Mouse (Mus musculus) B cell, adult 62 days (primary cell): Measurements from ENCODE around the gene Olfr750. TPM values are rescaled to one million over a fixed set of nuclear protein-coding genes. Genes with fewer than 3 reads are reported as not detected.

Source experiments
- total RNA-seq: library from RNA; stranded (reverse); gene quantifications from 4 replicates; pipeline ENCODE4 v1.2.4, GENCODE M21; 2023

The Olfr750 gene
- not detected in 4 replicates for total RNA-seq

DNA sequence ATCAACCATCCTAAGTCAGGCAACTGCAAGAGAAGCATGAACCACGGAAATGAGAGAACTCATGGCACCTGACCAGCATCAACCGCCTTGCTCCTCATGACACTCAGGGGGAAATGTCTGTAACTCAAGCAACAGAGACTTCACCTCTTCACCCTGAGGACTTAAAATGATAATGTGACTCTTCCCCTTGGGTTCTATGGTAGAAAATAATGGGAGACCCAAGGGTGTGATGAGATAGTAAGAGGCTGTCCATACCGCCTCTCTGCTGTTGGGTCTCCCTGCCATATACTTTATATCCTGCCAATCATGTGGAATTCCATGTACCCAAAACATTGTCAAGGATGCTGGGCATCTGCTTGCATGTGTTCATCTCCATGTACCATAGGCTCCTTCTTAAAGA, at the start of gene Olfr750:
Olfr750 (minus strand) TSS at position 101 of the 400 bp plus-strand sequence.

DNA sequence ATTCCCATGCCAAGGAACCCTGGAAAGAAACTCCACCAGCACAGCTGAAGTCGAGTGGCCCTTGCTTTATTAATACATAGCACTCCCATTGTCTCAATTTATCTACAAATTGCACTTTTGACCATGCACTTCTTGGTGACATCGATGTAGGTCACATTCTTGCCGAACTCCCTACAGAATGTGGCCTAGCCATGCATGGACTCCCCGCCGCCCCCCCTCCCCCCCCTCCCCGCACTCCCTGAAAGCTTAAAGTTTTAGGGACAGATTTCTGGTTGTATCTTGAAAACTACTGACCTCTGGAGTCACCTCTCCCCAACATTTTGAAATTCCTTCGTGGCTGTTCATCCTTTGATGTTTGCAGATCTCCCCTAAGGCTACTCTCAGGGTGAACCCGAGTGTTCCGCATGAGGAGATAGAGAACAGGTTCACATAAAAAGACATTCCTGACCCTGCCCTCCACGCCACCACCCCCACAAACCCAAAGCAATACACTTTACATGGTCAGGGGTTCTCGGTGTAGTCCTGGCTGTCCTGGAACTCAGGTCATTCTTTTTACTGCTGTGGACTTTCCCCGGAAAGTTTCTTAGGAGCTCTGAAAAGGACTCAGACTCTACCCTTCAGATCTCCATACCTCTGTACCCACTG, 39.8 kb upstream of the Olfr750 start, which contains the start of gene Eddm3b:
Eddm3b (plus strand) TSS at position 511 of the 645 bp plus-strand sequence.

DNA sequence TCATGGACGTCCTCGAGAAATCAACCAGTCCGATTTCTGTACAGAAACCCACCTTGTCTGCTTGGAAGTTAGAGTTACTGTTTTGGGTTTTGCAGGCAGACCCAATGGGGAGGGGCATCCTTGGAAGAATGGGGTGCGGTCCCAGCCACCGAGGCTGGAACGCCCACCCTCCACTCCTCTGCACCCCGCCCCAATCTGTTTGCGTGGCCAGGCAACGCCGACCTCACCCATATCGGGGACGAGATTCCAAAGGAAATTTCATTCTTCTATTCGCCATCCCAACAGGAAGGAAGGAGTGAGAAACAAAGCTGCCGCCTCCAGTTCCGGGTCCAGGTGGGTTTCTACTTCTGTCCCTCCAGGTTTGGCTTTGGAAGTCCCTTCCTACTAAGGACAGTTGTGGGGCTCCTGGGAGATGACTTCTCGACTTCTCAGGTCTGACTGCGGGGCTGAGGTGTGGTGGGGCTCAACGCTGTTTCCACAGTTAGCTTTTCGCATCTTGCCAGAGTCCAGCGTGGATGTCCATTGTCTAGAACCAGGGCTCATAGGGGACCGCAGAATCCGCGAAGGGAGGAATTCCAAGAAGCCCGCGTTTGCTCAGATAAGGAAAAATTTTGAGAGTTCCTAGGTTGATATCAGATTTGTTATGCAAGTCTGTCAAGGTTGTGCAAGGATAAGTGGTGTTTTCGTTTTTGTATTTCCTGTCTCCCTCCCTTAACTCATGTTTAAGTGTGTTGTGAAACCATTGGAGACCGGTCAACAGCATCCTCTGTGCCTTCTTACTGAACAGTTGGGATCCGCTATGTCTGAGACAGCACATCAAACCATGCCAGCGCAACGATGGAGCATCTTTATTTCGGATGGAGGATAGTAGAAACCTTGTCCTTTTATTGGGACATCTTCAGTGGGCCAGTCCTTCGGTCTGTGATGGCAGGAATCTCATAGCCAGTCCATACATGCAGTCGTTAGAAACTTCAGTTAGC, 17.0 kb upstream of the Olfr750 start, which contains the start of the genes Rnase4 and Ang:
Rnase4 (plus strand) TSS at position 157 of the 980 bp plus-strand sequence.
Ang (plus strand) TSS at position 230 of the 980 bp plus-strand sequence.

DNA sequence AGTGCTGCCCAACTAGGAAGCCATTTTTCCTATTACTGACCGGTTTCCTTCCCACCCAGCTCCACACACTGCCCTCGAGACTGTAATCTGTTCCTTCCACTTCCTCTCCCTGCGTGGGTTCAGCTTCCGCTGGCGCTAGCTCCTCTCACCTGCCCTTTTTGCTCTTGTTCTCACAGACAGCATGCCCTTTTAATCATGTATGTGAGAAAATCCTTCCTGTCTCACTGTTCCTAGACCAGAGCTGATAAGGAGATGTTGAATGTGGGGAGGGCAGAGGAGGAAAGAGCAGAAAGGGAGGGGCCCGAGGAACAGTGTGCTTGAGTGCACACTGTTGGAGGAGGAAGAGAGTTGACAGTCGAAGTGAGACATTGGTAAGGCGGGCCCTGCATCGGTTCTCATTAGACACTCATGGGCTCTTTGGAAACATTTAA, 16.8 kb downstream of the Olfr750 start, which contains the start of gene Rnase12:
Rnase12 (minus strand) TSS at position 261 of the 431 bp plus-strand sequence.

DNA sequence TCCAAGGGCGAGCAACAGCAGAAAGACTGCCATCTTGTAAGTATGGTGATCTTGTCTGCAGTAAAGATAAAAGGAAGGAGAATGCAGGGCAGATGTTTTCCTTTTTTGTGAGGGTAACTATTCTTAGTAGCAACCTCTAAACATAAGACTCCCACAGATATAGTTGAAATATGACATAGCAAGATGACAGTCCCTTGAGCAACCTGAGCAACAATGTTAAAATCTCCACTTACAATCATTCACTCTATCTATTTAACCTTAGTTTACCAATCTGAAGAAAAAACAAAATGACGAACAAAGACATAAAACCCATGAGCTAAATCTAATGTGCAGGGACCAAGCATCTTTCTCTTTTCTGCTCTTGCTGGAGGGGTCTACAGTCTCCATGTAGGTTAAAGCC, 24.2 kb downstream of the Olfr750 start, which contains the start of gene Rnase11:
Rnase11 (minus strand) TSS at position 101 of the 400 bp plus-strand sequence.

DNA sequence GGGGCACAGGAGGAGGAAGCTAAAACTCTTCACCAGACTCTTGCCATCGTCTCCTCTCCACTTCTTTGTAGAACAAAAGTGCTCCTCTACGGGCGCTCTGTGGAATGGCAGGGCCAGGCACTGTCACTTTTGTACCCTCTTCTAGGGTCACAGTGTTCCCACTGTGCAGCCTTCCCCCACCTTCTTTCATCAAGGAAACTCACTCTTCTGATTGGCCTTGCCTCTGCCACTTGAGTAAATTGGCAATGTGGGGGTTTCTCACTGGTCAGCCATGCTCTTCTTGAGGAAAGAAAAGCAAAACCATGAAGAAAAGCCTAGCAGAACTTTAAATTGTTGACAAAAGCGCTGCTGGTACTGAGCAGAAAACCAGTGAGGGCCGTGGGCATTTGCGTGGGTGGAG, 32.5 kb downstream of the Olfr750 start, which contains the start of gene Rnase9:
Rnase9 (minus strand) TSS at position 101 of the 400 bp plus-strand sequence.

Other genes starting within 250 kb of the Olfr750 start
- gene Tep1, start 203.9 kb downstream of the Olfr750 start, total RNA-seq, result 42.8 to 52.8 TPM (median 52.1 TPM) in 4 replicates
- gene Klhl33, start 176.9 kb downstream of the Olfr750 start, total RNA-seq, result not detected in 4 replicates
- 53.0 to 57.1 TPM (median 55.7 TPM) in 4 replicates for gene Osgep, start 149.5 kb downstream of the Olfr750 start, total RNA-seq
- gene Apex1, start 149.5 kb downstream of the Olfr750 start, total RNA-seq, result 45.0 to 50.7 TPM (median 48.6 TPM) in 4 replicates
- 218 to 233 TPM (median 228 TPM) in 4 replicates for gene Pip4p1, start 143.6 kb downstream of the Olfr750 start, total RNA-seq
- gene Pnp, start 143.4 kb downstream of the Olfr750 start, total RNA-seq, result 35.7 to 39.8 TPM (median 38.4 TPM) in 4 replicates
- gene Gm49342, start 129.9 kb downstream of the Olfr750 start, total RNA-seq, result 15.8 to 34.1 TPM (median 21.0 TPM) in 4 replicates
- gene Pnp2, start 118.4 kb downstream of the Olfr750 start, total RNA-seq, result 1.6 to 3.2 TPM (median 1.8 TPM) in 3 of 4 replicates, not detected in the other
- not detected in 4 replicates for gene Rnase10, start 66.7 kb downstream of the Olfr750 start, total RNA-seq
- gene Rnase9, start 32.6 kb downstream of the Olfr750 start, total RNA-seq, result not detected in 4 replicates
- gene Rnase11, start 24.3 kb downstream of the Olfr750 start, total RNA-seq, result not detected in 4 replicates
- gene Rnase12, start 16.8 kb downstream of the Olfr750 start, total RNA-seq, result 1.2 to 1.6 TPM (median 1.6 TPM) in 3 of 4 replicates, not detected in the other
- 0.38 to 0.75 TPM (median 0.55 TPM) in 3 of 4 replicates, not detected in the other for gene Rnase4, start 16.6 kb upstream of the Olfr750 start, total RNA-seq
- gene Ang, start 16.7 kb upstream of the Olfr750 start, total RNA-seq, result not detected in 4 replicates
- not detected in 4 replicates for gene Eddm3b, start 40.0 kb upstream of the Olfr750 start, total RNA-seq
- 95.9 to 104 TPM (median 99.0 TPM) in 4 replicates for gene Rnase6, start 49.5 kb upstream of the Olfr750 start, total RNA-seq
- gene Rnase1, start 72.3 kb upstream of the Olfr750 start, total RNA-seq, result 0.78 TPM in 1 of 4 replicates, not detected in the others
- not detected in 4 replicates for gene Rnase2b, start 87.8 kb upstream of the Olfr750 start, total RNA-seq
- gene Ang2, start 124.7 kb upstream of the Olfr750 start, total RNA-seq, result not detected in 4 replicates
- not detected in 4 replicates for gene Ear14, start 129.0 kb upstream of the Olfr750 start, total RNA-seq
- not detected in 4 replicates for gene Rnase2a, start 181.7 kb upstream of the Olfr750 start, total RNA-seq